23 mouse cellular contexts compared by ENCODE assay signal in genomic region chr4:156019771-156020170, GRCm38 (mm10). TPM values are rescaled to one million over a fixed set of nuclear protein-coding genes. Genes with fewer than 3 reads are reported as not detected.
"Had no signal": no experiment of that assay in that cellular context is flagged by ENCODE, and none has a peak within 500 bp of the region (broad histone marks: within the 10 kb centered on the region; RNA-seq: fewer than 3 reads in every experiment).

No protein-coding gene starts in this region.

- H3K4me3 ChIP-seq: lung, embryonic 15.5 days; megakaryocyte, embryonic 14.5 days; midbrain, embryonic 13.5 days; midbrain, embryonic 15.5 days; myocyte; neural tube, embryonic 13.5 days; neural tube, embryonic 15.5 days had no signal

- DNase-seq: lung, adult 18-20 months; lung, postnatal 14 days; lung, postnatal 36 days; retina, postnatal 1 day; right cerebral cortex, adult 18-20 months; right cerebral cortex, postnatal 25 days; right cerebral cortex, postnatal 4 days; spleen, adult 18-20 months; thymus, adult 18-20 months; thymus, postnatal 14 days; thymus, postnatal 36 days had no signal

- H3K4me1 ChIP-seq: lung, embryonic 15.5 days; midbrain, embryonic 13.5 days; midbrain, embryonic 15.5 days; neural tube, embryonic 13.5 days; neural tube, embryonic 15.5 days had no signal

RNA-seq across cellular contexts. Expression of gene Tnfrsf18, which starts 6.2 kb away (rescaled TPM):
- total RNA-seq: midbrain, postnatal 0 days had no signal

RNA-seq across cellular contexts. Expression of gene Ttll10, which starts 39.4 kb away (rescaled TPM):
- total RNA-seq: megakaryocyte progenitor cell, adult 5-6 weeks had no signal
- polyA plus RNA-seq: macrophage; midbrain, embryonic 11.5 days; midbrain, embryonic 13.5 days; midbrain, embryonic 15.5 days; midbrain, postnatal 0 days; myocyte; neural tube, embryonic 11.5 days; neural tube, embryonic 13.5 days; neural tube, embryonic 15.5 days had no signal
